Mouse (Mus musculus): ENCODE measurements around the gene Ribc2.
A peak's percentile ranks its signal among the peaks of the same experiment; 100 is the strongest.

Ribc2 gene

GRCm38 (mm10) chr15:85131275-85132192 lies at the start of gene Ribc2, which contains the start of gene Smc1b:
Gene Ribc2 (plus strand): TSS chr15:85132078.
Gene Smc1b (minus strand): TSS chr15:85131964.
- DNase-seq, result peak; percentile 28 to 43

GRCm38 (mm10) chr15:85085641-85086040 lies 46.2 kb upstream of the Ribc2 start:
- DNase-seq, result no peak

- DNase-seq, result no peak
Measured at GRCm38 (mm10) chr15:85132193-85132520, 279 bp downstream of the Ribc2 start.

GRCm38 (mm10) chr15:85135143-85135542 lies 3.3 kb downstream of the Ribc2 start:
- no peak for DNase-seq

GRCm38 (mm10) chr15:85141290-85141689 lies 9.4 kb downstream of the Ribc2 start:
- DNase-seq, result no peak

GRCm38 (mm10) chr15:85142441-85142840 lies 10.6 kb downstream of the Ribc2 start:
- DNase-seq, result no peak

GRCm38 (mm10) chr15:85143161-85143560 lies 11.3 kb downstream of the Ribc2 start:
- DNase-seq, result no peak

GRCm38 (mm10) chr15:85143747-85144146 lies 11.9 kb downstream of the Ribc2 start:
- DNase-seq, result no peak

- no peak for DNase-seq
Measured at GRCm38 (mm10) chr15:85144249-85144648, 12.4 kb downstream of the Ribc2 start.

- peak; percentile 40 to 78 for DNase-seq
Measured at GRCm38 (mm10) chr15:85151433-85151918, 19.6 kb downstream of the Ribc2 start.

GRCm38 (mm10) chr15:85152577-85152976 lies 20.7 kb downstream of the Ribc2 start:
- peak; percentile 46 to 52 for DNase-seq

- DNase-seq, result peak in 1 of 2 experiments; percentile 80
Measured at GRCm38 (mm10) chr15:85154091-85154490, 22.2 kb downstream of the Ribc2 start.

GRCm38 (mm10) chr15:85156198-85156597 lies 24.3 kb downstream of the Ribc2 start:
- no peak for DNase-seq

- DNase-seq, result no peak
Measured at GRCm38 (mm10) chr15:85161416-85161815, 29.5 kb downstream of the Ribc2 start.

GRCm38 (mm10) chr15:85162693-85163663 lies 31.1 kb downstream of the Ribc2 start:
- peak in 1 of 2 experiments; percentile 27 for DNase-seq

GRCm38 (mm10) chr15:85166433-85166933 lies 34.6 kb downstream of the Ribc2 start:
- no peak for DNase-seq

- no peak for DNase-seq
Measured at GRCm38 (mm10) chr15:85167086-85167679, 35.3 kb downstream of the Ribc2 start.

GRCm38 (mm10) chr15:85172054-85172453 lies 40.2 kb downstream of the Ribc2 start:
- no peak for DNase-seq

GRCm38 (mm10) chr15:85173425-85173824 lies 41.5 kb downstream of the Ribc2 start:
- DNase-seq, result no peak

- DNase-seq, result no peak
Measured at GRCm38 (mm10) chr15:85174060-85174459, 42.2 kb downstream of the Ribc2 start.

GRCm38 (mm10) chr15:85177576-85177975 lies 45.7 kb downstream of the Ribc2 start:
- no peak for DNase-seq

GRCm38 (mm10) chr15:85178172-85178571 lies 46.3 kb downstream of the Ribc2 start:
- DNase-seq, result no peak
